Mouse (Mus musculus) adrenal gland, postnatal 14 days (tissue): ENCODE data around the gene Aff3. TPM values are rescaled to one million over a fixed set of nuclear protein-coding genes. Genes with fewer than 3 reads are reported as not detected.

Experiments
- DNase-seq: peaks from one replicate; pipeline ENCODE4 v3.0.0; 2021; ENCODE audit warnings: mixed read lengths
- total RNA-seq: library from RNA; stranded (reverse); gene quantifications from 2 replicates; pipeline ENCODE4 v1.2.3, GENCODE M21; 2021

Gene Aff3
- total RNA-seq, 1 experiment from 2014 or later = 6.2 TPM

GRCm38 (mm10) chr1:38318614-38319013 lies 346.1 kb downstream of the Aff3 start:
- no peak for DNase-seq

- no peak for DNase-seq
These were observed 348.8 kb downstream of the Aff3 start for GRCm38 (mm10) chr1:38315992-38316391.

DNA sequence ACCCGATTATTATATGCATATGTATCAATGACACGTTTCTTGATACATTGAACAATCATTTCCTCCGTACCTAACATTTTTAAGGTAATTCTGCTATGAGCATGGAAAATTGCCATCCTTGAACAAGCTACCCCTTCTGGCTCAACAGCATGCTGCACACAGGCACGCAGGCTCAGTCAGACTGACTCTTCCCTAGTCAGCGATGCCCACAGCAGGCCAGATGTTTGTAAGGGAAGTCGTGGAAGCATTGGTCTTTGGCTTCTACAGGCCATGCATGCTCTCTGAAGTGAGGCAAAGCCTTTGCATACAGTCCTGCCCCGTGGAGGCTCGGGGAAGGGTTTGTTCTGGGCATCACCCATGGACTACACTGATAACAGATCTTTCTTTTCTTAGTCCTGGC lies 354.3 kb downstream of the Aff3 start:
- DNase-seq = no peak

DNA sequence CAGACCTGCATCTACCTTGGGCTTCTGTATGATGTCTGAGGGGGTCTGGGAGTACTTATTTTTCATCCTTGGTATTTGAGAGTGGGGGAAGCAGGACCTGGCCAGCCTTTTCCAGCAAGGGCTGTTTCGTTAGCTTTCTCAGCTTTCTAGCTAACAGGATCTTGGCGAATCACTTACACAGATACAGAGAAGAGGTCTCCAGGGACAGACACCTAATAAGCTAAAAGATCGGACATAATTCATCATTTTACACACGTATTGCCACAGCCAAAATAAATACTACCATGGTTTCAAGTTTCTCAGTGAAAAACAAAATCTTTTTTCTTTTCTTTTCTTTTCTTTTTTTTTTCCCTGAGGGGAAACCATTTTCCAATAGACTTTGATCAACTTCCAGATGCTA lies 354.7 kb downstream of the Aff3 start:
- no peak for DNase-seq

GRCm38 (mm10) chr1:38309341-38309740 lies 355.4 kb downstream of the Aff3 start:
- no peak for DNase-seq

- no peak for DNase-seq
These were observed 356.1 kb downstream of the Aff3 start for GRCm38 (mm10) chr1:38308705-38308996.

DNA sequence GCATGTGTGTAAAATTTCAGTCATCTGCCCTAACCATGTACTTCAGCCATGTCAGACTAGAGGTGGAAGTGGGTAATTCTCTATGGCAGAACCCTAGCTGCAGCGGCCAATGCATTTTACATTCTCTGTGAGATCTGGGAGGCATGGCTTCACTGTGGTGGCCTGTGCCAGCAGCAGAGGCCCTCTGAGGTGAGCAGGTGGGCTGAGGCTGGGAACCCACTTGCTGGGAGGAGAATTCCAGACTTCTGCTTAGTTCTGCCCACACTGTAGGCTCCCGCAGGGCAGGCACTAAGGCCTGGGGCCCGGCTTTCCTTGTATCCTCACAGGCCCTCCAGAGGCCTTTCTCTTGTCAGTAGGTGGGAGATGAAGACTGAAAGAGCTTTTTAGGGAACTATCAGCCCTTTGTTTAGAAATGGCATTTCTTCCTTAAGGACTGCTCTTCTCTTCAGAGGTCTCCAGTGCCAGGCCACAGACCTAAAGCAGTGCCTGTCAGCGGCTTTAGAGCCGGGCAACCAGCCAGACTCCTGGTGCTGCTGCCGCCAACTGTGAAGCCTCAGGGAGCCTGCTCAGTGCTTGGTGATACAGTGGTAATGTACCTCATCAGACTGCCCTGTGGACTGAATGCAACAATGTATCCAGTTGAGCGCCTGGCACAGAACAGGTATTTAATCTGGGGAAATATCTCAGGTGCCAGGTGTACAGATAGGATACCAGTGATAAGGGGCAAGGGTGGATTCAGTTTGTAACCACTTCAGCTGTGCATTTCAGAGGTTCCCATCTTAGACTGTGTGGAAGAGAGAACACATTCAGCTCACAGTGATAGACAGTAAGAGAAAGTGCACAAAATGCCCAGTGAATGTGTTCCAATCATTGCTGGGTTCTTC lies 356.7 kb downstream of the Aff3 start:
- peak; percentile 77 for DNase-seq

DNA sequence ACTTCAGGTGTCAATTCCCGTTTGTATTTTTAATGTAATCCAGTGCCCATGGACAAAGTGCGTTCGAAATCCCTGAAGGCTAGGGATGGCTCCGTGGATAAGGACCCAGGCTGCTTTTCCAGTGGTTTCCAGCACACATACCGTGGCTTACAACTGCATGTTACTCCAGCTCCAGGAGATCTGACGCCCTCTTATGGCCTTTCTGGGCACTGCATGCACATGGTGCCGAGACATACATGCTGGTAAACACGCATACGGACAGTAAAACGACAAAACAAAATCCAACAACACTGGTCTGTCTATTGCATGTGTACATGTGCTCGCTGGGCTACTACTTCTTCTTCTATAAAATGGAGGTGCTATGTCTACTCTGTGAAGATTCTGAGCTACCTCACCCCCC lies 357.5 kb downstream of the Aff3 start:
- DNase-seq = peak; percentile 21

DNA sequence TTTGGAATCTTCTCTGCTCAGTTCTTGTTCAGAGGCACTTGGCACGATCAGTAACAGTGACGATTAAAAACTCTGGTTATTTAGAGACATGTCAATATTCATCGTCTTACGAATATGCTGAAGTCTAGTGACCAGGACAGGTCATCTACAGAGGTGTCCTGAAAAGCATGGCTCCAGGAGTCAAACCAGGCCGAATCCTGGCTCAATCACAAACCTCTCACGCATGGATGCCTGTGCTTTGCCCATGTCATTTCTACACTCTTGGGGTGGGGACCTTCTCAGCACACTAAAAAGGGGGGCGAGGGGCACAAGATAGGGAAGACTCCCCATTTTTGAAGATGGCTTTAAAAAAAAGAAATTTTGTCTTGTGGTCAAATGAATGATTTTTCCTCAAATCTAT lies 358.6 kb downstream of the Aff3 start:
- DNase-seq = no peak

DNA sequence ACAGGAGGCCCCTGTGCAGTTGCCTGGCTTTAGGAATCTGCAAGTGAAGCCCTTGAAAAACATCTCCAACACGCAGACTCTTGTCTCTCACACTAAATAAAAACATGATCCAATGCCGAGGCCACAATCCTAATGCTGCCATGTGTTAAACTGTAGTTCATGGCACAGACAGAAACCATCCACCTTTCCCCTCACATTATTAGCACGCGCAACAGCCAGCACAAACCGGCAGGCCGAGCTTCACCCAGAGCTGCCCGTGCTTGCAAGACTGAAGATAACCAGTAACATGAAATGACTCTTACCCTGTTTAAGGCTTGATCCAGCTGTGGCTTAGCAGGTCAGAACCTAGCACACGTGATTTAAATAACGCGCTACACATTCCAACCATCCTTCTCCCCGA lies 360.4 kb downstream of the Aff3 start:
- no peak for DNase-seq

DNA sequence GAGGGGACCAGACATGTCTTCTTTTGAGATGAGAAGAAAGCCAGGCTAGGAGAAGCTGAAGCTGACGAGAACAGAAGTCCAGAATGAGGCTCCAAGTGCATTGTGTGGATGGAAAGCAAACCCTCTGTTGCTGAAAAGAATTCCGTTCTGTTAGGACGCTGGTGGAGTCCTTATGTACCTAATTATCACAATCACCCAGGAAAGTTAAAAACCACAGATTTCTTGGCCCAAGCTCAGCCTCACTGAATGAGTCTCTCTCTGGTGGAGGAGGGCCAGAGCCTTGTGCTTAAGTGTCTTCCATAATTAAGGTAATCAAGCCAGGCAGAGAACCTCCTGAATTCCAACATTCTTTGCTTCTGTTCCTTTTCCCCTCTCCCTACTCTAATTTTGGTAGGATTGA lies 366.5 kb downstream of the Aff3 start:
- no peak for DNase-seq

DNA sequence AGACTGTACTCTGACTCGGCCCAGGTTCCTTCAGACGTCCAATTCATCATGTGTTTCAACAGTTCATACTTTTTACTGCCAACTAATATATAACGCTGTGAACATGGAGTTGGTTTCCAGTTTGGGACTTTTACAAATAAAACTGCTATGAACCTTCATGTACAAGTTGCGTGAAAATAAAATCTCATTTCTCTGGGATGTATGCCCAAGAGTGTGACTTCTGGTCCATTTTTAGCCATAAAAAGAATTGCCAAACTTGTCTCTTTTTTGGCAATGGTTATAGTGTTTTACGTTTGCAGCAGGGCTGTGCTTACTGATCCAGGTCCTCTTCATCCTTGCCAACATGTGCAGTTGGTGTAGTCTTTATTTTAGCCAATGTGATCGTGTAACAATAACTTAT lies 369.8 kb downstream of the Aff3 start:
- no peak for DNase-seq

- DNase-seq = no peak
These were observed 370.4 kb downstream of the Aff3 start for GRCm38 (mm10) chr1:38294336-38294695.

DNA sequence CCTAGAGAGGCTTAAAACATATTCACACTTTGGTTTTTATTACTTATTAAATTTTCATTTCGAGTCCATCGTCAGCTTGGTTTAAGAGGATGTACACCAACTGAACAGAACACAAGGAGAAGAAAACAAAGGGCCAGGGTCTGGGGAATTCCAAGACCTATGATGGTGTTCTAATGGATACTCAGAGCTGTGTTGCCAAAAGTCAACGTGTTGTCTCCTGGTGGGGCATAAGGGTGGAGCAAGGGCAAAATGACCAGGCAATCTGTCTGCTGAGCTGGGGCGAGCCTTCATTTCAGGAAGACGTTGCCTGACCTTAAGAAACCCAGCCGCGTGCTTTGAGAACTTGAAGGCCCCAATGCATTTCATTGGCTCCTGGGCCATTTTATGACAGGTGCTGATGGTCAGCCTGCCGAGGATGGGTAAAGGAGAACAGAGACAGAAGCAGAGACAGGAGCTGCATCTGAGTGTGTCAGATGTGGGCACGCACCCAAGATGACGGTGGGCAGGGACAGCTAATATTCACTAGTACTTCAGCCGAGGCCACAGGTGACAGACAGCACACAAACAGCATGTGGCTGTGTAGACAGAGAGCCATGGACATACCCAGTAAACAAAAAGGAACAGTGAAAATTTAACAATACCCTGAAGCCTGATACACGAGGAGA lies 371.0 kb downstream of the Aff3 start:
- DNase-seq = no peak

- DNase-seq = no peak
These were observed 371.9 kb downstream of the Aff3 start for GRCm38 (mm10) chr1:38292851-38293250.

DNA sequence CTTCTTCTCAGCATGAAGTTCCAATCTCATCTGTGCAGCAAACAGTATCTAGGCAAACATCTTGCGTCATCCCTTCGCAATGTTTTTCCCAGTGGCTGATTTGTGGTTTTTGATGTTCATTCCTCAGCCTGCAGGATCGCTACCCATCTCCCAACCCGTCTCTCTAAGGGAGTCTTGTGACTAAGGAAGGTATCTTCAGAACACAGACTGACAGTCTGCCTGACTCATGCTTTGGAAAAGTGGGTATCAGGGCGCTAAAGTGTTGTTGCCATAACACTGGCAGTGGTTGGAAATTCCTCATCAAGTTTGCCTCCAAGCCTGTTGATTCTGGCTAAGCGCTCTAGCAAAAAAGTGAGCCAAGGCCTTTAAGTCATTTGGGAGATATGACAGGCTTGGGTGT lies 372.8 kb downstream of the Aff3 start:
- DNase-seq = peak; percentile 26

DNA sequence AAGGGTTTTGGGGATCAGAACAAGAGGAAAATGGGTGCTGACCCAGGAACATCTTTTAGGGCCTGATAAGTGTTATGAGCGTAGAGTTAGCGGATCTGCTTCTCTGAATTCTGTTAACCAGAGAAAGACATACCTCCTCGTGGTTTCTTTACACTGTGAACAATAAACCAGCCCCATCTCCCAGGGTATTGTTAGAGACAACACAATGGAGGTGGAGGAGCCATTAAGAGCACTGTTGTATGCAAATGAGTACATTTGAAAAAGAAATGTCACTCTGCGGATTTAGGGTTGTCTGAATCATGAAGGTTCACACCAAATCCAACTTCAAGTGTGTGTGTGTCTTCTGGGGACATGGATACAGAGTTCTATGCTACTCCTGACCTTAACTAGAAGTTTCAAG lies 373.3 kb downstream of the Aff3 start:
- no peak for DNase-seq

GRCm38 (mm10) chr1:38290881-38291280 lies 373.9 kb downstream of the Aff3 start:
- DNase-seq = no peak

GRCm38 (mm10) chr1:38289891-38290290 lies 374.9 kb downstream of the Aff3 start:
- DNase-seq = no peak

DNA sequence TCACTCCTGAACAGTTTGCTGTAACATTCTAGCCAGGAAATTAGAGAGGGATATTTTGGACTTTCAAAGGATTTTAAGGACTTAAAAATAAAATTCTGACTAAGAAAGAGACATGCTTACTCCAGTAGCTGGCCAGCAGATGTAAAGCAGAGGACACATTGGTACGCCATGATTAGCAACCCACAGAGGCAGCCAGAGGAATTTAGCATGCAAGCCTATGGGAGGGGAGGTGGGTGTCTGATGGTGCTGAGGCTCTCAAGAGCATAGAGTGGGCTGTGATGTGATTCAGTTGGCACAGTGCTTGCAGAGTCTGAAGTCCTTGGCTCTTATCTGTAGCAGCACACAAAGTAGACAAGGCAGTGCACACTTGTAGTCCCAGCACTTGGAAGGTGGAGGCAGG lies 376.0 kb downstream of the Aff3 start:
- DNase-seq = no peak

- DNase-seq = no peak
These were observed 378.2 kb downstream of the Aff3 start for GRCm38 (mm10) chr1:38286551-38286950.

DNA sequence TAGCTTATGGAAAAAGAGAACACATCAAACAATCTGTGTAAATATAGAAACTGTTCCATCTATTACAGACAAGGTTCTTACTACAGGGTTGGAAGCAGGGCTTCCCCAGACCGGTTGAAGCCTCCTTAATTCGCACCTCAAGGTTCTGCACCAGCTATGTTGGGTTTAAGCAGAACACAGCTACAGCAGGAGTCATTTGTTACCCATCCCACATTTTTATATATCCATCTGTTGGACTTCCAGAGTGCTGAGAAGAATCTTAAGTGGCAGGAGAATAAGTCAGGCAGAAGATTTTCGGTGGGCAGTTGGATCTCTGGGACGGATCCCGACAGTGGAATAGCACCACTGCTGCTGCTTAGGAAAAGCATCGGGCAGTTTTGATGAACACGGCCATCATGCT lies 384.2 kb downstream of the Aff3 start:
- no peak for DNase-seq

DNA sequence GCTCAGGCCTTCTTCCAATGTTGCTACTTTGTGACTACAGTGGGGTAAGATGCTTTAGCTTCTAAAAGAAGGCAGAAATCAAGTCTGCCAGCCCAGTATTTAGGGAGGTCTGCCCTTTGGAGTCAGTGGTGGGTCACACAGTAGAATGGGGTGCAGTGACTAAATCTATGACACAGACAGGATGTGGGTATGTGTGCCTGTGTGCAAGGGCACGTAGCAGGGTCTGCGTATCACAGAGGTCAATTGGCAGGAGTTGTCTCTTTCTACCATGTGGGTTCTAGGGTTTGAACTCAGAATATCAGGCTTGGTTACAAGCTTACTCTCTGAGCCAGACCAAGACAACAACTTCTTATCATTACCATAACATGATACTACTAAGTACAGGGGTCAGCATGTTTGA lies 393.4 kb downstream of the Aff3 start:
- no peak for DNase-seq
